Mouse (Mus musculus): Measurements from ENCODE around the gene Cd68.

DNA sequence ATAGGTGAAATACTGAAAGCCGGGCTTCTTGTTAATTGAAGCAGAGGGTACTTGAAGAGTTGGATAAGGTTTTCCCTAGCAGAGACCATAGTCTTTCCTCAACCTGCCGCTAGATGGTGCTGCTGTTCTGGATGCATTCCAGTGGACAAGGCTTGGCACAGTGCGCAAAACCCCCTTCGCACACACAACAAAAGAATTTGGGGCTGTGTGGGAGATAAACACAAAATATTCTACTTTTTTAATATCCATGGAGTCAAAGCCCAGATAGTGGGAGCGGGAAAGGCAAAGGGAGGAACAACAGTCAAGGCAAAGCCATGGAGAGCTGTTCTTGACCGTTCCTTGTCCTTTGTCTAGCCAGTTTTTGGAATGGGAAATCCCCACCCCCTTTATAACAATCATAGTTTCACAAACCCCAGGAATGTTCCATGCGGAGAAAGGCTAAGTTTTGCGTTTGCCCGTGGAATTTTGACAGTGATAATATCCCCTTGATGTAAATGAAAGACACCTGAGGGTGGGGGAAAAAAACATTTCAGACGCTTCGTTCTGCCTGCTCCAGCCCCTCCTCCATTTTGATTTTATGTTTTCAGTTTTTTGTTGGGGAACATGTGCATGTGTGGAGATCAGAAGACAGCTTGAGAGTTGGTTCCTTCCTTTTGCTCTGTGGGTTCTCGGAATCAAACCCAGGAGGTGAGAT is 17.0 kb upstream of the Cd68 start:
- no peak for TF ChIP-seq GATA1 (IDR thresholded peaks at IDR 0.05; ENCODE audit: borderline replicate concordance, low read length)
- TF ChIP-seq CTCF (IDR thresholded peaks at IDR 0.05; ENCODE audit: low read depth, low read length) = peak; percentile 75

Data from G1E (cell line).